Mouse (Mus musculus) myocyte (in vitro differentiated cells): ENCODE data around the gene Traf3.

Experiments
- E2F4 ChIP-seq: IDR thresholded peaks from one replicate; pipeline ENCODE4 v1.6.1; 2011; ENCODE audit warnings: mild to moderate bottlenecking, control low read depth, moderate library complexity; ENCODE audit not compliant: insufficient read depth
- MAX ChIP-seq: IDR thresholded peaks from one replicate; pipeline ENCODE4 v1.6.1; 2011; ENCODE audit warnings: low read depth, mild to moderate bottlenecking, control low read depth
- MYOD1 ChIP-seq, 3 experiments: IDR thresholded peaks; one replicate each; pipeline ENCODE4 v1.6.1; 2011; ENCODE audit warnings: control low read depth in 2 of 3, low read depth in 2 of 3, mild to moderate bottlenecking in 2 of 3, moderate library complexity in 1 of 3; ENCODE audit not compliant: insufficient read length in 2 of 3, control insufficient read depth in 1 of 3
- MYOG ChIP-seq, 3 experiments: IDR thresholded peaks; one replicate each; pipeline ENCODE4 v1.6.1; 2011; ENCODE audit warnings: control low read depth in 2 of 3, low read depth in 2 of 3, mild to moderate bottlenecking in 2 of 3; ENCODE audit not compliant: insufficient read length in 2 of 3, control insufficient read depth in 1 of 3, insufficient read depth in 1 of 3
- POLR2A ChIP-seq: IDR thresholded peaks from one replicate; pipeline ENCODE4 v1.6.1; 2011; ENCODE audit warnings: low read depth, mild to moderate bottlenecking, control low read depth, moderate library complexity; ENCODE audit not compliant: insufficient read length
- POLR2AphosphoS2 ChIP-seq: IDR thresholded peaks from one replicate; pipeline ENCODE4 v1.6.1; 2011; ENCODE audit warnings: low read depth, control low read depth; ENCODE audit not compliant: insufficient read length
- SRF ChIP-seq: IDR thresholded peaks from one replicate; pipeline ENCODE4 v1.6.1; 2011; ENCODE audit warnings: low read depth; ENCODE audit not compliant: control insufficient read depth, insufficient read length
- USF1 ChIP-seq: IDR thresholded peaks from one replicate; pipeline ENCODE4 v1.6.1; 2011; ENCODE audit warnings: low read depth, mild to moderate bottlenecking, control low read depth, moderate library complexity

DNA sequence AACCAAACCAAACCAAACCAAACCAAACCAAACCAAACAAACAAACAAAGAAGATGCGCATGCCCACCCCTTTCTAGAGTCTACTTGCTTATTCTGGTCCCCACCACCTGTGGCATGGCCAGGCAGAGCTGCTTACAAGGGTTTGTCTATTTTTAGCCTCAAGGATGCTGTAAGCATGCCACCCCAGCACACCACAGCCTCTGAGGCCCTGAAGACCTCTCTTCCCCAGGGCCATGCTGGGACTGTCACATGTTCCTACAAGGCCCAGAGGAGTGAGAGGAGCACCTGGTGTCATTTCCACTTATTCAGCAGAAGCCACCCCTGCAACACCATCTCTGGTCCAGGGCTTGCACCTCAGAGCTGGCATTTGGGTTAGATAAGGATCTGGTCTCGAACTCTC lies 21.6 kb upstream of the Traf3 start:
- no peak for TF ChIP-seq POLR2A
- no peak for TF ChIP-seq MYOD1 (IDR thresholded peaks at IDR 0.05; ENCODE audit: control insufficient read depth in 1 of 3, insufficient read length in 2 of 3, low read depth in 2 of 3)
- TF ChIP-seq POLR2AphosphoS2 = no peak
- TF ChIP-seq SRF = no peak
- TF ChIP-seq USF1 = no peak
- no peak for TF ChIP-seq MYOG (IDR thresholded peaks at IDR 0.05; ENCODE audit: control insufficient read depth in 1 of 3, insufficient read depth in 1 of 3, insufficient read length in 2 of 3, low read depth in 2 of 3)
- TF ChIP-seq MAX = no peak
- no peak for TF ChIP-seq E2F4
